Mouse (Mus musculus) midbrain, embryonic 14.5 days (tissue): Measurements from ENCODE around the gene Mfap3. TPM values are rescaled to one million over a fixed set of nuclear protein-coding genes. Genes with fewer than 3 reads are reported as not detected.

Source experiments
- ATAC-seq: fragments of 200-750 bp; cut with Nextera tagmentation; 2 replicates; pipeline ENCODE4 v1.8.0; 2017; ENCODE audit warnings: moderate number of reproducible peaks, moderate library complexity; ENCODE audit not compliant: low FRiP score, low TSS enrichment
- DNase-seq: peaks from one replicate; pipeline ENCODE4 v3.0.0-alpha.2; 2015
- H3K27ac ChIP-seq: fragments of 300-500 bp; sonication (generic); replicated peaks from 2 replicates; pipeline ENCODE4 v1.5.1; 2014; ENCODE audit warnings: mild to moderate bottlenecking, low read depth, low read length, moderate library complexity
- H3K27me3 ChIP-seq: fragments of 300-500 bp; sonication (generic); 2 replicates; pipeline ENCODE4 v1.6.1; 2014; ENCODE audit warnings: low read length, control low read depth, mixed read lengths; ENCODE audit not compliant: control insufficient read depth, insufficient read depth
- H3K36me3 ChIP-seq: fragments of 300-500 bp; sonication (generic); 2 replicates; pipeline ENCODE4 v1.6.1; 2014; ENCODE audit warnings: low read length, control low read depth; ENCODE audit not compliant: control insufficient read depth, insufficient read depth
- H3K4me1 ChIP-seq: fragments of 300-500 bp; sonication (generic); 2 replicates; pipeline ENCODE4 v1.6.1; 2014; ENCODE audit warnings: mild to moderate bottlenecking, antibody characterized with exemption, low read length, control low read depth; ENCODE audit not compliant: control insufficient read depth, insufficient read depth
- H3K4me2 ChIP-seq: fragments of 300-500 bp; sonication (generic); 2 replicates; pipeline ENCODE4 v1.6.1; 2014; ENCODE audit warnings: mild to moderate bottlenecking, low read length, moderate library complexity
- H3K4me3 ChIP-seq: fragments of 300-500 bp; sonication (generic); replicated peaks from 2 replicates; pipeline ENCODE4 v1.5.1; 2014; ENCODE audit warnings: low read depth, low read length
- H3K9ac ChIP-seq: fragments of 300-500 bp; sonication (generic); replicated peaks from 2 replicates; pipeline ENCODE4 v1.6.1; 2014; ENCODE audit warnings: mild to moderate bottlenecking, low read length, moderate library complexity
- H3K9me3 ChIP-seq: fragments of 300-500 bp; sonication (generic); 2 replicates; pipeline ENCODE4 v1.6.1; 2016; ENCODE audit warnings: low read length, control low read depth, mixed read lengths; ENCODE audit not compliant: control insufficient read depth
- WGBS: fragments of 180-500 bp; shearing (Covaris S2); extraction: QIAGEN DNeasy Blood & Tissue Kit; methylation state at CpG from one replicate; pipeline ENCODE4 v1.1.7; 2014; 5-methylcytosine and 5-hydroxymethylcytosine counted together
- polyA plus RNA-seq: library from polyadenylated mRNA; unstranded; fragments of >200 nt; fragmentation: Nextera tagmentation; extraction: Ambion mirVana; gene quantifications from 2 replicates; pipeline ENCODE4 v1.2.1, GENCODE M21; 2014

The Mfap3 gene
- polyA plus RNA-seq, 1 experiment from 2014 or later = 68.1 TPM

DNA sequence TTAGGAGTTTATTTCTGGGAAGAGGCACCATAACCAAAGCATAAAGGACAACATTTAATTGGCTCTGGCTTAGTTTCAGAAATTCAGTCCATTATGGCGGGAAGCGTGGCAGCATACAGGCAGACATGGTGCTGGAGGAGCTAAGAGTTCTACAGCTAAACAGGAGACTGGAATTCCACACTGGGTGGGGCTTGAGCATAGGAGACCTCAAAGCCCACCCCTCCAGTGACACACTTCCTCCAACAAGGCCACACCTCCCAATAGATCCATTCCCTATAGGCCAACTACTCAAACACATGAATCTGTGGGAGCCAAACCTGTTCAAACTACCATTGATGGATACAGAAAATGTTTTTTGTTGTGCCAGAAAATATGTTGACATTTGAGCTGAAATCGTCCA, 2.7 kb downstream of the Mfap3 start:
- no peaks in the 10 kb centered on the region for H3K9me3 ChIP-seq
- H3K27ac ChIP-seq = no peak overlapping the region
- 96% methylated on average over 3 of the region's 3 CpGs for WGBS
- DNase-seq (no peak), ATAC-seq (no peak)
- H3K4me3 ChIP-seq = no peak overlapping the region
- H3K36me3 ChIP-seq = peaks cover 16% of the 10 kb centered on the region; the same call in 1 of the 2 replicates
- no peak overlapping the region for H3K4me2 ChIP-seq
- no peaks in the 10 kb centered on the region for H3K27me3 ChIP-seq
- H3K9ac ChIP-seq = no peak overlapping the region
- H3K4me1 ChIP-seq = peaks cover 15% of the 10 kb centered on the region

DNA sequence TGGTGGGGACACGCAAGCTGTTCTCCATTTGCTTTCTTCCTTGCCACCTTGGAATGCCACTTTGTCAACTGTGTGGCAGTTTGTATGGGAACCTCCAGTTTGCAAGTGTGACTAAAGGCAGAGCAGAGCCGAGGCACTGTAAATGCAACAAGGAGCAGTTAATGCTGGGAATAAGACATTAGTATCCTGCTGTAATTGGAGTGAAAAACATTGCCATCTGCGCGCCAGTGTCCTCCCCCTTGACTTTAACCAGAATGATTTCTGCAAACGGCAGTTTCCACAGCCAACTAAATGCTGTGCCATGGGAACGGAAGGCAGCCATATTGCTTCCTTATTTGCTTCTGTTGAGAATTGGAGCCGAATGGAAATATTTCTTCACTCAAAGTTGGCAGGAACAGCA, 3.6 kb downstream of the Mfap3 start:
- WGBS = 89% methylated on average over 7 of the region's 7 CpGs
- Histone ChIP-seq H3K27me3 (no peaks in the 10 kb centered on the region), H3K9ac (no peak overlapping the region), H3K4me1 (peaks cover 11% of the 10 kb centered on the region), H3K27ac (no peak overlapping the region), H3K4me3 (no peak overlapping the region), H3K9me3 (no peaks in the 10 kb centered on the region), H3K4me2 (no peak overlapping the region), H3K36me3 (peaks cover 16% of the 10 kb centered on the region; the same call in 1 of the 2 replicates)
- ATAC-seq (no peak), DNase-seq (no peak)

DNA sequence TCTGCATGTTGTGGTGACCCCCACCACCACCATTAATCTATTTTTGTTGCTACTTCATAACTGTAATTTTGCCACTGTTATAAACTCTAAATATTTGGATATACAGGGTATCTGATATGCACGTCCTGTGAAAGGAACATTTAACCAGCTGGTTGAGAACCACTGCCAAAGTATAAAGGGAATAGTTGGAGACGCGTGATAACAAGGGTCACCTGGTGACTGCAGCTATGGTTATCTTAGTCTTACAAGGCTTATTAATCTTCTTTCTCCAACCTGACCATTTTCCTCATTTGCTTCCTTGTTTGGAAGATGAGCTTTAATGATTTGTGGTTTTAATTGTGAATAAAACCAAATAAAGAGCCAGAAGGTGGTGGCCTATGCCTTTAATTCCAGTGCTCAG, 5.0 kb downstream of the Mfap3 start:
- 94% methylated on average over 3 of the region's 3 CpGs for WGBS
- ATAC-seq = no peak
- Histone ChIP-seq H3K9me3 (no peaks in the 10 kb centered on the region), H3K4me3 (no peak overlapping the region), H3K27me3 (no peaks in the 10 kb centered on the region), H3K9ac (no peak overlapping the region), H3K4me2 (no peak overlapping the region), H3K4me1 (0 out of 2 replicates have a peak, but pooled peaks cover 3% of the 10 kb centered on the region), H3K36me3 (peaks cover 21% of the 10 kb centered on the region), H3K27ac (no peak overlapping the region)
- DNase-seq = no peak

DNA sequence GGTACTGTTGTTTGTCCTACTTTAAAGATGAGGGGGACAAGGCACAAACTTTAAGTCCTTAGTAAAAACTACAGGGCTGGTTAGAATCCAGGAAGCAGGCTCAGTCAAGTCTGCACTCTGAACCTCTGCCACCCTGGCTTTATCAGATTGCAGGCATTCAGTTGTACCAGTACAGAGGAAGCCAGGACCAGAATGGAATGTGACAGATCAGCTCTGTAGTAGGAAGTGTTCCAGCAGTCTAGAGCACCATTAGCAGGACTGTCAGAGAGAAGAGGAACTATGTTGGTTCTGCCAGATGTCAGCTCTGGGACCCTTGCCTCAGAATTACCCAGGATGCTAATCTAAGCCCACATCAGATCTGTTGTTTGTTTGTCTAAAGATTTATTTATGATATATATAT, 6.1 kb downstream of the Mfap3 start:
- Histone ChIP-seq H3K4me2 (no peak overlapping the region), H3K4me1 (no peaks in the 10 kb centered on the region), H3K27me3 (no peaks in the 10 kb centered on the region), H3K4me3 (no peak overlapping the region), H3K36me3 (peaks cover 33% of the 10 kb centered on the region), H3K9ac (no peak overlapping the region), H3K9me3 (no peaks in the 10 kb centered on the region), H3K27ac (no peak overlapping the region)
- DNase-seq = no peak
- no peak for ATAC-seq

DNA sequence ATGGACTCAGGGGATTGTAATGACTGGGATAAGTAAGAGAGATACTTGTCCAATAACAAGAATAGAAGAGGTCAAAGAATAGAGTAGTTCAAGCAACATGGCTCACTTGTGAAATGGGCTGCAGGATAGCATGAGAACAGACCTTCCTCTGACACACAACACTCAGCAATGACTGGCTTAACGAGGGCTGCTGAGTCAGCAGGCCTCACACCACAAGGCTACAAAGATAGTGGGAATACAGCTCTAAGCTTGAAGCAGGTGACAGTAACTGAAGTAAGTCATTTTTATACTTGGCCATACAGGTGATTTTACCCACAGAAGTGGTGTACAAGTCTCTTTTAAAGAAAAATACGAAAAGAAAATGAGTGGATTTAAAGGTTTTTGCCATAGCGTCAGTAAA, 7.4 kb downstream of the Mfap3 start:
- DNase-seq = no peak
- H3K36me3 ChIP-seq = peaks cover 37% of the 10 kb centered on the region
- no peaks in the 10 kb centered on the region for H3K9me3 ChIP-seq
- no peak overlapping the region for H3K27ac ChIP-seq
- peaks cover 3% of the 10 kb centered on the region; the same call in 1 of the 2 replicates for H3K4me1 ChIP-seq
- no peak overlapping the region for H3K9ac ChIP-seq
- ATAC-seq = no peak
- H3K27me3 ChIP-seq = no peaks in the 10 kb centered on the region
- no peak overlapping the region for H3K4me3 ChIP-seq
- 95% methylated on average over 3 of the region's 3 CpGs for WGBS
- H3K4me2 ChIP-seq = no peak overlapping the region

DNA sequence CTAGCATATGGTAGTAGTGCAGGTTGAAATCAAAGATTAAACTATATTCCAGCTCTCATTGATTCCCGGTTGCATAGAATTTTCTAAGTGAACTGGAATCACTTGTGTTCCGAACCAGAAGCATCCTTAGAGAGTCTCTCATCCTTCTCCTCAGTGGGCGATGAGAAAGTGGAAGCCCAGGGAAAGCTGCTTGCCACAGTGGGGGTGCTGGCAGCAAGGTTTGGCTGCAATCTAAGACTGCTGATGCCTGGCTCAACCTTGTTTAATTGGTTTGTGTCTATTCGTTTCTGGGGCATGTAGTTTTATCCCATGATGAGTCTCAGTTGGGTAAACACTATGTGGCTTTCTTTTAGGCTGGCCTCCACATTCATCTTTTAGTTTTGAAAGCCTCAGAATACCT, 9.0 kb downstream of the Mfap3 start:
- Histone ChIP-seq H3K36me3 (peaks cover 31% of the 10 kb centered on the region), H3K9me3 (no peaks in the 10 kb centered on the region), H3K9ac (no peak overlapping the region), H3K4me3 (no peak overlapping the region), H3K27ac (no peak overlapping the region), H3K4me2 (no peak overlapping the region), H3K4me1 (peaks cover 17% of the 10 kb centered on the region), H3K27me3 (no peaks in the 10 kb centered on the region)
- DNase-seq (no peak), ATAC-seq (no peak)
- WGBS = 88% methylated on average over 4 of the region's 4 CpGs

DNA sequence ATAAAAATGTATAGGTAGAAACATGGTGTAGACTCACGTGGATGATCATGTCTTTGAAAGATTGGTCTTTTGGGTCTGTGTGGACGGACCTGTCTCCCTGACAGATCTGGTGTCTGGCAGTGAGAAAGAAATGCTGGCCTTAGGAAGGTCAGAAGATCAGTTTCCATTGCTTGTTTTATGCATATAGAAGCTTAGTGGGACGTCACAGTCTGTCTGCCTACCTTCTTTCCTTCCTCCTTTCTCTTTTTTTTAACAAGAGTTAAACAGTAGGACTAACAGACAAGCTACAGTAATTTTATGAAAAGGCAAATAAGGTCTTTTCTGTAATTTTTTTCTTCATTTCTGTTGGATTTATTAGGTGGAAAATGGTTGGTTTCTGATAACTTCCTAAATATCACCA, 10.6 kb downstream of the Mfap3 start:
- no peak overlapping the region for H3K4me3 ChIP-seq
- WGBS = 92% methylated on average over 3 of the region's 3 CpGs
- no peaks in the 10 kb centered on the region for H3K9me3 ChIP-seq
- no peak overlapping the region for H3K27ac ChIP-seq
- H3K27me3 ChIP-seq = no peaks in the 10 kb centered on the region
- DNase-seq (no peak), ATAC-seq (no peak)
- peaks cover 44% of the 10 kb centered on the region for H3K36me3 ChIP-seq
- no peak overlapping the region for H3K4me2 ChIP-seq
- peaks cover 17% of the 10 kb centered on the region for H3K4me1 ChIP-seq
- no peak overlapping the region for H3K9ac ChIP-seq

DNA sequence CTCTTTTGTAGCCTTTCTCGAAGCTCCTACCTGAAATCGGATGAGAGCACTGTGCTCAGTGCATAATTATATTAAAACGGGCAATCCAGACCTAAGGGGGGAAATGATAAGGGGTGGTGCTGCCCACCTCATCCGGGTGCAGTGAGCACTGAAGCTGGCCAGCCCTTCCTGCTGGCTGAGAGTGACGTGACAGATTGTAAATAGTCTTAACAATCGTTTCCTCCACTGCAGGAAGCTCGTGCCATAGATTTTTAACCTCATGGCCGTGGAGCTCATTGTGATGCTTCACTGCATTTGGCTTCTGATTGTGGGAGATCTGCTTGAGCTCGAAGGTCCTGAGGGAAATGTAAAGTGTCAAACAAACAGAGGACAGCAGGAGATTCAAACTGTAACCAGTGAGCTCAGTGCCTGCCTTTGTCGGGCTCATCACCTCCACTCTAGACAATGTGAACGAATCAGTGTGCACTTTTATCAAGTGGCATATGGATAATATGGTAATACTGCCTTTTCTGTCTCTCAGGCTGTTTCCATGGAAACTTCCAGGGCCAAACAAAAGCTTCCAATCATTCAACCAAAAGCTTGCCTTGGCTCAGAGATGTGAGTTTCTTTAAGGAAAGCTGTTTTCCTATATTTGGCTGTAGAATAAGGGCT, 13.0 kb downstream of the Mfap3 start:
- DNase-seq (peak; percentile 81), ATAC-seq (peak; percentile 48; the same call in 1 of the 2 replicates)
- Histone ChIP-seq H3K4me3 (no peak overlapping the region), H3K27ac (peak overlapping the region; percentile 89), H3K36me3 (peaks cover 44% of the 10 kb centered on the region), H3K4me2 (peak overlapping the region; percentile 13; the same call in 1 of the 2 replicates), H3K27me3 (no peaks in the 10 kb centered on the region), H3K4me1 (peaks cover 17% of the 10 kb centered on the region), H3K9me3 (no peaks in the 10 kb centered on the region), H3K9ac (peak overlapping the region; percentile 39)
- 8% methylated on average over 11 of the region's 11 CpGs for WGBS

DNA sequence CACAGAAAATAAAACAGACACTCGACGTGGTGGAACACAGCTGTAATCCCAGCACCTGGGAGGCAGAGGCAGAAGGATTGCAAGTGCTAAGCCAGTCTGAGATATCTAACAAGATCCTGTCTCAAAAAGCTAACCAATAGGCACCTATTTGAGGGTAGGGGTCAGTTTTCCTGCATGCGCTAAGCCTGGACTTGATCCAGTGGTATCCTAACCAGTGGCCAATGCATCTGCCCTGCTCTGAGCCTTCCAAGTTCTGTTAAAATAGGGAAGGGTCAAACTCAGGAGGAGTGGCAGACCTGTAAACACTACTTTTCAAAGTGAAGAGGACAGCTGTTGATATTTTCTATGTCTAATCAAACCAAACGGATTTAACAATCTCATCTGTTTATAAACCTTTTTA, 13.8 kb downstream of the Mfap3 start:
- no peak overlapping the region for H3K4me3 ChIP-seq
- H3K9ac ChIP-seq = no peak overlapping the region
- H3K36me3 ChIP-seq = peaks cover 44% of the 10 kb centered on the region
- no peaks in the 10 kb centered on the region for H3K9me3 ChIP-seq
- WGBS = 87% methylated on average over 4 of the region's 4 CpGs
- H3K4me2 ChIP-seq = no peak overlapping the region
- ATAC-seq = no peak
- H3K27ac ChIP-seq = peak overlapping the region; percentile 89
- no peak for DNase-seq
- no peaks in the 10 kb centered on the region for H3K27me3 ChIP-seq
- H3K4me1 ChIP-seq = peaks cover 17% of the 10 kb centered on the region
